Mouse (Mus musculus) lung, postnatal 4 days (tissue): ENCODE results near the gene Dmbx1.

Source experiments
- DNase-seq, 2 experiments: peaks; one replicate each; pipeline ENCODE4 v3.0.0; 2021

Gene Dmbx1

GRCm38 (mm10) chr4:115884022-115884421 lies 55.7 kb downstream of the Dmbx1 start, which contains the start of gene Kncn:
TSS of gene Kncn (plus strand) at chr4:115884400.
- DNase-seq = no peak

- DNase-seq = no peak
These were observed 57.5 kb downstream of the Dmbx1 start for GRCm38 (mm10) chr4:115882195-115882594.

DNA sequence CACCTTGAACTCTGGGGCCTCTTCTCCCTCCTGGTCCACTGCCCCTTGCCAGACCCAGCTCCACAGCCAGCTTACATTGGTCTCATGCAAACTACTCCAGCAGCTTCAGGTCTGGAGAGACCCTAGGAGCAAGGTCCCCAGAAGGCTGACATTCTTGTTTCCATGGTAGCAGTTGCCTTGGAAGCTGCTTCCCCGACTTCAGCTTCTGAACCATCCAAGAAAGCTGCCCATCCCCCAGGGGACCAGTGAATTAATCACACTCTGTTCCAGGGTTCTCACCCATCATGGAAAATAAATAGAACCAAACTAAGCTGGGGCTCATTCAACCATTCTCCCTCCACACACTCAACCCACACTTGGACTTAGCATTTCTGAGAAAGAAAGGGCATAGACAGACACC lies 58.5 kb downstream of the Dmbx1 start:
- no peak for DNase-seq

DNA sequence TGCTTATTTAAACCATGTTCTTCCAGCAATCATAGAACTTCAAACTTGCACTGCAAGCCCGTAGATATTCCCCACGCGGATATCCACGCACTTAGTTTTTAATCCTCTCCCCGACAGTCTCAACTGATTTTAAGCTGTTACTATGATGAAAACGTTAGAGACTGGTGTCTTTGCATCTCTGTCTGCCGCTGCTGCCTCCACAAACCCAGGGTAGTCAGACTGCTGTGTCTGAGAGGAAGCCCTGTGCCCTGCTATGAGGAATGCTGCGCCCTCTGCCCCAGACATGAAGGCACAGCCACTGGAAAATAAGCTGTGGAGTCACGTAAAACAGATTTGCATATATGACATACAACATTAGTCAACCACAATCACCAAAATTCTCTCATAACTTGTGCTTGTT lies 60.9 kb downstream of the Dmbx1 start:
- no peak for DNase-seq

- peak in 1 of 2 experiments; percentile 31 for DNase-seq
These were observed 61.5 kb downstream of the Dmbx1 start for GRCm38 (mm10) chr4:115878216-115878678.

GRCm38 (mm10) chr4:115873231-115873630 lies 66.5 kb downstream of the Dmbx1 start:
- no peak for DNase-seq

DNA sequence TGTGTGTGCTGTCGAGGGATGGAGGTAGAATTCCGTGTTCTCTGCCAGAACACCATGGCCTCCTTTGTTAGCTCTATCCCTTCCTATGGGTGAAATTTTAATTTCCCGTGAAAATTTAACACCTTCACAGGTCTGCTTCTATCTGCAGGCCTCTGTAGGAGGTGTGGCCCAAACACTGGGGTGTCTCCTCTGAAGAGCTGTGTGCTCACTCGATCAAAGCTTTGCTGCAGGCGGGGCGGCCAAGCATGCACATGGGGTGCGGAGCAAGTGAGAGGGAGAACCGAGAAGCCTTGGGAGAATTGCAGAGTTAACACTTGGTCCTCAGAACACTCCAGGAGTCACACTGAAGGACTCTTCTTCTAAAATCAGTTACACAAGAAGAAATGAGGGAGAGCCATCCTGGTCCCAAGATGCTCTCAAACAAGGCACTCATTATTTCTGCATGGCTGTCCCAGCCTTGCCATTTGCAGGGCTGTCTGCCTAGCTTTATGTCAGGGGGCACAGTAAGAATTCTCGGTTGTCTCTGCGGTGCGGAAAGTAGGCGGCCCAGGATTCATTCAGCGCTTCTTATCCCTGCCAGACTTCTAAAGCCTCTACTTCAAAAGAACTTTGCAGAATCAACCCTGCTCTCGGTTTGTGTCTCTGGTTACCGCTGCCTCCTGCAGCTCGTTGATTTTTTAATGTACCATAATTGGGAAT lies 70.1 kb downstream of the Dmbx1 start:
- no peak for DNase-seq
